35 mouse cellular contexts compared by ENCODE assay signal in genomic region chr2:135637227-135637626, GRCm38 (mm10).
"Had no signal": no experiment of that assay in that cellular context is flagged by ENCODE, and none has a peak within 500 bp of the region (broad histone marks: within the 10 kb centered on the region; RNA-seq: fewer than 3 reads in every experiment).

No protein-coding gene starts in this region.

- H3K4me3 ChIP-seq: heart, embryonic 12.5 days; heart, embryonic 13.5 days; heart, embryonic 15.5 days; hindbrain, embryonic 10.5 days; hindbrain, embryonic 12.5 days; hindbrain, embryonic 13.5 days; hindbrain, embryonic 15.5 days; intestine, embryonic 15.5 days; kidney, embryonic 15.5 days; layer of hippocampus, adult 2 months; left cerebral cortex, adult 2 months had no signal

- H3K27me3 ChIP-seq: heart, embryonic 12.5 days; heart, embryonic 13.5 days; heart, embryonic 15.5 days; hindbrain, embryonic 12.5 days; hindbrain, embryonic 13.5 days; hindbrain, embryonic 15.5 days; intestine, embryonic 15.5 days; kidney, embryonic 15.5 days had no signal

- H3K27ac ChIP-seq: heart, embryonic 13.5 days; heart, embryonic 15.5 days; hindbrain, embryonic 10.5 days; hindbrain, embryonic 12.5 days; hindbrain, embryonic 13.5 days; hindbrain, embryonic 14.5 days; hindbrain, embryonic 15.5 days; hindbrain, postnatal 0 days; intestine, embryonic 15.5 days; kidney, embryonic 15.5 days; kidney, postnatal 0 days; layer of hippocampus, adult 2 months; left cerebral cortex, adult 2 months had no signal

- ATAC-seq: hindbrain, embryonic 16.5 days; hindbrain, postnatal 0 days; inflammation-experienced regulatory T-cells, adult 6 months; intestine, embryonic 15.5 days; intestine, embryonic 16.5 days; intestine, postnatal 0 days had no signal

- H3K4me2 ChIP-seq: heart, embryonic 11.5 days; heart, embryonic 12.5 days; heart, embryonic 13.5 days; heart, embryonic 15.5 days; hindbrain, embryonic 12.5 days; hindbrain, embryonic 13.5 days; hindbrain, embryonic 14.5 days; hindbrain, embryonic 15.5 days; intestine, embryonic 15.5 days; kidney, embryonic 15.5 days had no signal

- H3K9ac ChIP-seq: heart, embryonic 12.5 days; heart, embryonic 13.5 days; heart, embryonic 15.5 days; hindbrain, embryonic 12.5 days; hindbrain, embryonic 13.5 days; hindbrain, embryonic 14.5 days; hindbrain, embryonic 15.5 days; intestine, embryonic 15.5 days; kidney, embryonic 15.5 days had no signal

- H3K9me3 ChIP-seq: heart, embryonic 12.5 days; heart, embryonic 13.5 days; heart, embryonic 15.5 days; hindbrain, embryonic 10.5 days; hindbrain, embryonic 12.5 days; hindbrain, embryonic 13.5 days; hindbrain, embryonic 15.5 days; intestine, embryonic 15.5 days; kidney, embryonic 15.5 days had no signal

- H3K36me3 ChIP-seq: heart, embryonic 12.5 days; heart, embryonic 13.5 days; heart, embryonic 15.5 days; hindbrain, embryonic 10.5 days; hindbrain, embryonic 12.5 days; hindbrain, embryonic 13.5 days; hindbrain, embryonic 15.5 days; intestine, embryonic 15.5 days; kidney, embryonic 15.5 days had no signal

- H3K4me1 ChIP-seq: heart, embryonic 12.5 days; heart, embryonic 13.5 days; heart, embryonic 15.5 days; hindbrain, embryonic 10.5 days; hindbrain, embryonic 12.5 days; hindbrain, embryonic 15.5 days; intestine, embryonic 15.5 days; kidney, embryonic 15.5 days had no signal

- DNase-seq: heart, postnatal 10 days; heart, postnatal 14 days; heart, postnatal 36 days; heart, postnatal 4 days; kidney, adult 11 months; kidney, adult 18-20 months; kidney, adult 2 months; kidney, adult 8-10 months; kidney, adult 9 months; kidney, postnatal 10 days; kidney, postnatal 14 days; kidney, postnatal 25 days; kidney, postnatal 36 days; kidney, postnatal 4 days; layer of hippocampus, adult 9-11 months; layer of hippocampus, postnatal 36 days had no signal
